Mouse (Mus musculus): Measurements from ENCODE around the gene Crip1.

Crip1 gene

DNA sequence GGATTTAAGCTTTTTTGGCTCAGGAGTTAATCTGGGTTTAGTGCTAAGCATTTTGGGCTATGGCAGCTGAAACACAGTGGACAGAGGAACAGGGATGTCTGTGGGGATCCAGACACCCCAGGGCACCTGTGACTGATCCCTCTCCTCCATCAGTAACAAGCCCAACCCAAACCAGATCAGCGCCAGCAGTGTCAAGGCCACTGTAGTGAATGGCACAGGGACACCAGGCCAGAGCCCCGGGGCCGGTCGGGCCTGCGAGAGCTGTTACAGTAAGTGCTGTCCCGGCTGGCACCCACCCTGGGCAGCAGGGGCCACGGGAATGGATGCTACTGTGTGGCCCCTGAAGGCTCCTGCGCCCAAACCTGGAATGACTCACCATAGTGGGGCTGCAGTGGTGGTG lies 15.4 kb upstream of the Crip1 start:
- DNase-seq (ENCODE audit: low read depth, low spot score): no peak

DNA sequence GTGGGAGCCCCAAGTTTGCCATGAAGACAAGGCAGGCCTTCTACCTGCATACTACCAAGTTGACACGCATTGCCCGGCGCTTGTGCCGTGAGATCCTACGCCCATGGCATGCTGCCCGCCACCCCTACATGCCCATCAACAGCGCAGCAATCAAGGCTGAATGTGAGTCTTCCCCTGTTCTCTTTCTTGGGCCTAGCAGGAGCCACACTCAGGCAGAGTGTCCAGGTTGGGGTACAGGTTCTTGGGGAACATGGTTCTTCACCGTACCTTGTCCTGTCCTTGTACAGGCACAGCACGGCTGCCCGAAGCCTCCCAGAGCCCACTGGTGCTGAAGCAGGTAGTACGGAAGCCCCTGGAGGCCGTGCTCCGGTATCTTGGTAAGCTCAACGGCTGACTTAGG lies 14.5 kb upstream of the Crip1 start:
- DNase-seq (ENCODE audit: low read depth, low spot score): no peak

DNA sequence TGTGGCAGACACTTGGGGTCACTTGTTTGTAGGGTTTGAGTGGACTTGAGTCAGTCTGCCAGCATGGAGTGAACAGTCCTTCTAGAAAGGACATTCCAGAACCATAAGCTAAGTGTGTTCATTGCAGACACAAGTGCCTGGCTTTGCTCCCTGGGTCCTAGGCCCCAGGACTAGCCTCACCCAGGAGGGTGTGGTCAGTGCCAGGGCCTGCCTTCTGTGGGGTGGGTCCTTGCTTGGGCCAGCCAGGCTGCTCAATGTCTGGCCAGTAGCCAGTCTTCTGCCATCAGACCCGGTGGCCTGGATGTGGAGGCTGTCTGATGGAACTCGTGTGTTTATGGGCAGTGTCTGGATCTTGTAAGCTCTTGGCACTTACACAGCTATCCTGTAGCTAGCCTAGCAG lies 13.5 kb upstream of the Crip1 start:
- DNase-seq (ENCODE audit: low read depth, low spot score): no peak

DNA sequence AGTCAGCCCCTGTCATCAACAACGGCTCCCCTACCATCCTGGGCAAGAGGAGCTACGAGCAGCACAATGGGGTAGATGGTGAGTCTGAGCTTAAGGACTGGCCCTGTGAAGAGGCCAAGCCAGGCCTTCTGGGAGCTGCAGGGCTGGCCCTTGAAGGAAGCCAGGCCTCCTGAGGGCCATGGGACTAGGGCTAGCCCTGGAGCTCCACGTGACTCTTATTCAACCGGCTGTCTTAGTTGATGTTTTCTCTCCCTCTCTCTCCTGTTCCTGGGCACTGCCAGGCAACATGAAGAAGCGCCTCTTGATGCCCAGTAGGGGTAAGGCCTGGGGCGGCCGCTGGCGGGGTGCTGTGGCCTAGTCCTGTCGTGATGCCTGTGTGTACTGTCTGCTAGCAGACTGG lies 12.9 kb upstream of the Crip1 start:
- DNase-seq (ENCODE audit: low read depth, low spot score): no peak

DNA sequence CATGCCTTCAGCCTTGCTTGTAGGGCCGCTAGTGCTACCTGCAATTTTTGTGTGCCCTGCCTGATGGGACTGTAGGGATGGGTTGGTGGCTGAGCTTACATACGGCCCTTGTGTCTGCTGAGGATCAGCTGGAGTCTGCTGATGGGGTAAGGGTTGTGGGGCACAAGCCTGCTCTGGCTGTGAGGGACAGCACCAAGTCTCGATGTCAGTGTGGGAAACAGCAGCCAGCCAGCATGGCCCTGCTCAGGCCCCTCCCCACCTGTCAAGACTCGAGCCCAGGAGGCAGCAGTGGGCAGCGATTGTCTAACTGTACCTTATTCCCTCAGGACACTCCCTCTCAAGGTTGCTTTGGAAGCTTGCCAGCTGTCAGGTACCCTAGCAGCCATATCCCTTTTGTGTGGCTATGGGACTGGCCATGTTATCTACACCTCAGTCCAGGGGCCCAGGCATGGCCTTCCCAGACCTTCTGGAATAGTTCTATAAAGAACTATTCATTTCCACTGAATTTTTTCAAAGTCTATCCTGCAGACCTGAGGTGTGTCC lies 12.2 kb upstream of the Crip1 start:
- no peak for DNase-seq (ENCODE audit: low read depth, low spot score)

DNA sequence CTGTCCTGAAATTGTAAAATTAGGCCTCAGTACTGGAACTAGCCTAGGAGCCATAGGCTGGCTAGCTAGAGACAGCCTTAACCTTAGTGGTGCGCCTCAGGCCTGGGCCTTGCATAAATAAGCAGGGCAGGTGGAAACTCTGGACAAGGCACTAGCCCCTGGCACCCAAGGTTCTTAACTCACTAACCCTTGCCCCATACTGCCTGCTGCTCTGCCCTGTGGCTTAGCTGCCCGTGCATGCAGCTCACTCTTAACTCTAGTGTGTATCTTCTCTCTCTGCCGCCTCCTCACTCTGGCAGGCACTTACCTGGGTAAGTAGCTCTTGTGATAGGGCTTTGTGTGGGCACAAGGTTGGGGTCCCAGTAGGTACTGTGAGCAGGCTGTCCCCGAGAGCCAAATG lies 11.6 kb upstream of the Crip1 start:
- no peak for DNase-seq (ENCODE audit: low read depth, low spot score)

GRCm38 (mm10) chr12:113135401-113135800 lies 10.7 kb upstream of the Crip1 start:
- no peak for DNase-seq (ENCODE audit: low read depth, low spot score)

GRCm38 (mm10) chr12:113136492-113137020 lies 9.6 kb upstream of the Crip1 start:
- no peak for DNase-seq (ENCODE audit: low read depth, low spot score)

- DNase-seq (ENCODE audit: low read depth, low spot score): no peak
Observed at GRCm38 (mm10) chr12:113137260-113138213, 8.6 kb upstream of the Crip1 start.

DNA sequence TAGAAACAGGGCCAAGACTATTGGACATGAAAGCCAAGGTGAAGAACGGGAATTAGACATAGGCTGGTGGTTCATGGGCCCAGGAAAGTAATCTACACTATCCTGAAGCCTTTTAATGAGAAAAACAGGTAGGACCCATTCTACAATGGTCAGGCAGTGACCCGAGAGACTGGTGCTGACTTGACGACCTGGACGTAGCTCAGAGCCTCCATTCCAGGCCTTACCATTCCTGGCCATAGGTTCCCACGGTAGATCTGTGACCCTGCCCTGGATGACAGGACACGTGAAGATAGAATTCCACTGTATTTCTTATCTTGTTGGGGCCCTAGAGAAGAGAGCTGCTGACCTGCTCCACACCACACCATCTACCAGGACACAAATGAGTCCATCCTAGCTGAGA lies 7.8 kb upstream of the Crip1 start:
- no peak for DNase-seq (ENCODE audit: low read depth, low spot score)

- DNase-seq (ENCODE audit: low read depth, low spot score): no peak
Observed at GRCm38 (mm10) chr12:113138901-113139864, 6.9 kb upstream of the Crip1 start.

DNA sequence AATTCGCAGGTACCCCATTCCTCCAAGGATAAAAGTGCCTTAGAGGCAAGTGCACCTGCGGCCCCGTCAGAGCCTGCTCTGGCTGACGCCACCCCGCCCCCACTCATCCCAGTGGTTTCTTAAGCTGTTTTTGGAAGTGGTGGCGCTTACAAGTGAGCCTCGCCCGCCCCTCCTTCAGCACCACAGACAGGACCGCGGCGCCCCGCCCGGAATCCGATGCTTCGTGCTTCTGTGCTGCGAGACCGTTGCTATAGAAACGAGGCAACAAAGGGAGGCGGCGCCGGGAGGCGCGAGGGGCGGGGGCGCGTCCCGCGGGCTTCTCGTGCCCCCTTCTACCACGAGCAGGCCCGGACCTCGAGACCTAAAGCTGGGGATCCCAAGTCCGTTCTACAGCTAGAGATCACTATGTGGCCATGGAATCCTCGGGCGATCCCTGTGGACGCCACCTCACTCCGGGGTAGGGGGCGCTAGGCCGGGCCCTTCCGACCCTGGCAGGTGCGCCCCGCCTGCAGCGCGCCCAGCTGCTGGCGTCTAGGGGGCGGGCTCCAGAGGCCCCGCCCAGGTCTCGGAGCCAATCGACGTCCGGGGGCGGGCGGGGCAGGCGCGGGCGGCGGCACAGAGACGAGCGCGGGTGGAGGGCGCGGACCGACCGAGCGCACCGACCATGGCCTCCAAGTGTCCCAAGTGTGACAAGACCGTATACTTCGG lies 6.1 kb upstream of the Crip1 start, which contains the start of gene Crip2:
TSS of gene Crip2 (plus strand) at position 329 of the 708 bp plus-strand sequence.
- DNase-seq (ENCODE audit: low read depth, low spot score): peak; percentile 83

DNA sequence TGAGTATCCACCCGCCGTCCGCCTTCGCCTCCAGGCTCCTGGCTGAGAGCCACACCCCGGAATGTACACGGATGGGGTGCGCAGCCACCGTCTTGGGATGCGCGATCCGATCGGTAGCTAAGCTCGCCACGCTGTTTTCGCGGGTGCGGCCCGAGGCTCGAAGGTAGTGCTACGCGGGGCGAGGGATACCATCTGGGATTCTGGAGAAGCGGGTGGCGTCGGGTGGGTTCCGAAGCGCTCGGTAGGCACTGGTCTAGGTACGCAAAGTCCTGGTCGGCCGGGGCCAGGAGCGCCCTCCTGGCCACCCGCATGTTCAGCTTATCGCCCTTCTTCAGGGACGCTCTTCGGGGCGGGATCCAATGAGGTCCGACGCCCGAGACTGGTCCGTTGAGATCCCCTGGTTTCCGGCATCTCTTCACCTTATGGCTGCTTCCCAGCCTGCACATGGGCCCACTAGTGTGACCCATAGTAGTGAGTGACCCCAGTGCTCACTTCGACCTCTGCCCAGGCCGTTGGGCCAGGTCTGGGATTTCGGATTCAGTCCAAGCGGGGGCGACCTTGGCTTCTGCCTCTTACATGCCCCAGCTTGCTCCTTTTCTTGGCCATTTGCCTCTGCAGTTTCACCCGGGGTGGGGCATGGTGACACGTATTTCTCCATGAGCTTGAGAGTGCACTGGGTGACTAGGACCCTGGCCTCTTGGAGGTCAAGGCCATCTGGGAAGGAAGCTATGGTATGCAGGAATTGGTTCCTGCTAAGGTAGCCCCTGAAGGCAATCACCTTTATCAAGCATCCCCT lies 5.3 kb upstream of the Crip1 start:
- DNase-seq (ENCODE audit: low read depth, low spot score): no peak

GRCm38 (mm10) chr12:113141531-113141973 lies 4.6 kb upstream of the Crip1 start:
- no peak for DNase-seq (ENCODE audit: low read depth, low spot score)

DNA sequence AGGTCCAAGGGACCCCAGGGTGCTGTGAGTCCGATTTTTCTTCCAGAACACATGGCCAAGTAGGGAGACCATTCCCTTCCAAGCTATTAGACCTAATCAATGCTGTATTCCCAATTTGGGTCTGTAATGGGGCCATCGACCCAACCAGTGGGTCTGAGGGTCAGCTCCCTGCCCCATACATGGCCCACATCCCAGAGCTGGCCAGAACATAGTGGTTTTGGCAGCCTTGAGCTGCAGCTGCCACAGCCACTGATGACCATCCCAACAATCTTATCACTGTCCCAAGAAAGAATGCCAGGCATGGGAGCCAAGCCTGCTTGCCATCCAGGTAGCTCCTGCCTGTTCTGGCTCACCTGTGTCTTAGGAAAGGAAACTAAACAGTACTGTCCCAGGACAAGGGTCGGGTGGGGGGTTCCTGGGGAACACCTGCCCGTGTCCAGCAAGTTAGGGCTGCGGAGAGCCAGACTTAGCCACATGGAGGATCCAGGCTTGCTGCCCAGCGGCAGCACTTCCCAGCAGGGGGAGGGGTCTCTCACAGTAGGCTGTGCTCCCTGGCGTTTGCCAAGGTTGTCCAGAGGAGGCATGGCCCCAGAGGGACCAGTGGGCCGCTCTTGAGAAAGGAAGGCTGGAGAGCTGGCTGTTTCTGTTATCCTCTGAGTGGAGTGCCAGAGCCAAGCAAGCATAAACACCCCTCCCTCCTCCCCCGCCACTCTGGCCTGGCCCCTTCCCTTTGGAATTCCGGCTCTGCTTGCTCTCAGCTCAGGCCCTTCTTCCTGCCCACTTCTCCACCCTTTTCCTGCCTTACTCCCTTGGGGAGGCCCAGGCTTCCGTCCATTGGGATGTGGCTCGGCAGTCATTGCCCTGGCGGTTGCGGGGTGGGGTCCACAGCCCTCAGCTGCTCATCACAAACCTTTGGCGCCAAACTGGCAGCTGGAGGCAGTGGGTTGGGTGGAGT lies 3.8 kb upstream of the Crip1 start:
- no peak for DNase-seq (ENCODE audit: low read depth, low spot score)

- DNase-seq (ENCODE audit: low read depth, low spot score): no peak
Observed at GRCm38 (mm10) chr12:113143164-113143563, 3.0 kb upstream of the Crip1 start.

DNA sequence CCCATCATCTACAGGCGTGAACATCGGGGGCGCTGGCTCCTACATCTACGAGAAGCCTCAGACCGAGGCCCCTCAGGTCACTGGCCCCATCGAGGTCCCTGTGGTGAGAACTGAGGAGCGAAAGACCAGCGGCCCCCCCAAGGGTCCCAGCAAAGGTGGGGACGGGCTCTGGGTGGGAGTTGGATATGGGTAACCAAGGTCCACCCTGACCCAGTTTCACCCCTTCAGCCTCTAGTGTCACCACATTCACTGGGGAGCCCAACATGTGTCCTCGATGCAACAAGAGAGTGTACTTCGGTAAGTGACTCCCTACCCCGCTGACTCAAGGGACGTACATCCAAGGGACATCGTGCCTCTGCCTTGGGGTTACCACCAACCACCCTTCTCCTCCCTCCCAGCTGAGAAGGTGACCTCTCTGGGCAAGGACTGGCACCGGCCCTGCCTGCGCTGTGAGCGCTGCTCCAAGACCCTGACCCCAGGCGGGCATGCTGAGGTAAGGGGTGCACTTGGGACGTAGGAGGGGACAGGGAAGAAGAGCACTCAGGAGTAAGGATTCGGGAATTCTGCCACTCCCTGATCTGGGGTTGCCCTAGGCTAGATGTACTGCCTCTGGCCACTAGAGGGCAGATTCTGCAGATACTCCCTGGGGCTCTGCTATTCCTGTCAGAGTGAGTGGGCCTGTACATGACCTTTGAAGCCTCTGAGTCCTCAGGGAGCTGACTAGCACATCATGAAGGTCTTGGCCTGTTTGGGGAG lies 1.9 kb upstream of the Crip1 start:
- no peak for DNase-seq (ENCODE audit: low read depth, low spot score)

DNA sequence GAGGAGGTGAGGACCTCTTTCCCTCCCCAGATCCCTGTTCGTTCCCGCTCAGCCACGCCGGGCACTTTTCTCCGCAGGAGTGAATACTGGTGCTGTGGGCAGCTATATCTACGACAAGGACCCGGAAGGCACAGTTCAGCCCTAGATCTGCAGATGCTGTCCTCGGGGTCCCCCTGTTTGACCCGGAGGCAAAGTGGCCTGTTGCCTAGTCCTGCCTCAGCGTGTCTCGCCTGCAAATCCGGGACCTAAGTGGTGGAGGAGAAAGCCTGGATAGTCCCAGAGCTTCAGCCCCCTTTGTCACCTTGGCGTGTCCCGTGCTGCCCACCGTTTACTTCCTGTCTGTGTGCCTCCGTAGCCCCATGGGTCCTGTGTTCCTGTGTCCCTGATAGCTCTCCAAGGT lies 1.2 kb upstream of the Crip1 start:
- DNase-seq (ENCODE audit: low read depth, low spot score): no peak

Measured in WW6 (cell line).